Mouse (Mus musculus) forebrain, embryonic 13.5 days (tissue): ENCODE measurements around the gene Zfp809. TPM values are rescaled to one million over a fixed set of nuclear protein-coding genes. Genes with fewer than 3 reads are reported as not detected.

ENCODE experiments used
- ATAC-seq: fragments of 200-750 bp; cut with Nextera tagmentation; 2 replicates; pipeline ENCODE4 v1.8.0; 2017
- H3K27ac ChIP-seq: fragments of 300-500 bp; sonication (generic); 2 replicates; pipeline ENCODE4 v1.5.1; 2015; ENCODE audit warnings: inconsistent platforms, mild to moderate bottlenecking, moderate library complexity
- H3K27me3 ChIP-seq: fragments of 300-500 bp; sonication (generic); 2 replicates; pipeline ENCODE4 v1.6.1; 2015; ENCODE audit warnings: mild to moderate bottlenecking, inconsistent platforms
- H3K36me3 ChIP-seq: fragments of 300-500 bp; sonication (generic); 2 replicates; pipeline ENCODE4 v1.6.1; 2015; ENCODE audit warnings: mild to moderate bottlenecking, inconsistent platforms; ENCODE audit not compliant: poor library complexity, severe bottlenecking
- H3K4me1 ChIP-seq: fragments of 300-500 bp; sonication (generic); 2 replicates; pipeline ENCODE4 v1.6.1; 2015; ENCODE audit warnings: inconsistent platforms
- H3K4me2 ChIP-seq: fragments of 300-500 bp; sonication (generic); 2 replicates; pipeline ENCODE4 v1.6.1; 2015; ENCODE audit warnings: inconsistent platforms, mild to moderate bottlenecking, moderate library complexity
- H3K4me3 ChIP-seq: fragments of 300-500 bp; sonication (generic); 2 replicates; pipeline ENCODE4 v1.5.1; 2015; ENCODE audit warnings: mild to moderate bottlenecking, inconsistent platforms
- H3K9ac ChIP-seq: fragments of 300-500 bp; sonication (generic); 2 replicates; pipeline ENCODE4 v1.6.1; 2015; ENCODE audit warnings: mild to moderate bottlenecking, inconsistent platforms
- H3K9me3 ChIP-seq: fragments of 300-500 bp; sonication (generic); replicated peaks from 2 replicates; pipeline ENCODE4 v1.6.1; 2016; ENCODE audit warnings: inconsistent platforms
- WGBS: fragments of 180-500 bp; shearing (Covaris S2); methylation state at CpG from one replicate; pipeline ENCODE4 v1.1.7; 2015; 5-methylcytosine and 5-hydroxymethylcytosine counted together
- polyA plus RNA-seq: library from polyadenylated mRNA; unstranded; fragments of >200 nt; fragmentation: Nextera tagmentation; extraction: Ambion mirVana; gene quantifications from 2 replicates; pipeline ENCODE4 v1.2.1, GENCODE M21; 2015

Zfp809 gene
- polyA plus RNA-seq, 1 experiment from 2014 or later: 9.3 TPM

GRCm38 (mm10) chr9:22229386-22230026, 4.0 kb downstream of the Zfp809 start:
- Histone ChIP-seq H3K4me2 (no peak overlapping the region), H3K9ac (no peak overlapping the region), H3K36me3 (no peaks in the 10 kb centered on the region), H3K27ac (no peak overlapping the region), H3K9me3 (no peaks in the 10 kb centered on the region), H3K4me1 (peaks cover 3% of the 10 kb centered on the region; the same call in 1 of the 2 replicates), H3K27me3 (no peaks in the 10 kb centered on the region), H3K4me3 (no peak overlapping the region)
- 93% methylated on average over 7 of the region's 7 CpGs for WGBS
- no peak for ATAC-seq

GRCm38 (mm10) chr9:22230061-22230460, 4.5 kb downstream of the Zfp809 start:
- Histone ChIP-seq H3K27me3 (no peaks in the 10 kb centered on the region), H3K4me3 (no peak overlapping the region), H3K9me3 (no peaks in the 10 kb centered on the region), H3K9ac (no peak overlapping the region), H3K36me3 (peaks cover 1% of the 10 kb centered on the region; the same call in 1 of the 2 replicates), H3K4me2 (no peak overlapping the region), H3K4me1 (peaks cover 3% of the 10 kb centered on the region; the same call in 1 of the 2 replicates), H3K27ac (no peak overlapping the region)
- 89% methylated on average over 3 of the region's 3 CpGs for WGBS
- ATAC-seq: no peak

- Histone ChIP-seq H3K4me1 (peaks cover 3% of the 10 kb centered on the region; the same call in 1 of the 2 replicates), H3K9me3 (no peaks in the 10 kb centered on the region), H3K9ac (no peak overlapping the region), H3K36me3 (peaks cover 6% of the 10 kb centered on the region; the same call in 1 of the 2 replicates), H3K4me2 (no peak overlapping the region), H3K4me3 (no peak overlapping the region), H3K27me3 (no peaks in the 10 kb centered on the region), H3K27ac (no peak overlapping the region)
- ATAC-seq: no peak
These were observed 5.0 kb downstream of the Zfp809 start for GRCm38 (mm10) chr9:22230556-22230955.

GRCm38 (mm10) chr9:22240001-22240400, 14.5 kb downstream of the Zfp809 start:
- no peak overlapping the region for H3K27ac ChIP-seq

GRCm38 (mm10) chr9:22244242-22244641, 18.7 kb downstream of the Zfp809 start:
- no peaks in the 10 kb centered on the region for H3K4me1 ChIP-seq
- H3K36me3 ChIP-seq: peaks cover 86% of the 10 kb centered on the region
- H3K27ac ChIP-seq: no peak overlapping the region
- H3K4me3 ChIP-seq: no peak overlapping the region
- WGBS: 97% methylated on average over 2 of the region's 2 CpGs
- H3K9me3 ChIP-seq: peaks cover 20% of the 10 kb centered on the region
- no peaks in the 10 kb centered on the region for H3K27me3 ChIP-seq
- no peak for ATAC-seq
- H3K9ac ChIP-seq: no peak overlapping the region
- H3K4me2 ChIP-seq: no peak overlapping the region

More at GRCm38 (mm10) chr9:22240001-22240400, 14.5 kb downstream of the Zfp809 start:
- H3K27me3 ChIP-seq: no peaks in the 10 kb centered on the region
- H3K9me3 ChIP-seq: no peaks in the 10 kb centered on the region
- H3K9ac ChIP-seq: no peak overlapping the region
- no peak overlapping the region for H3K4me2 ChIP-seq
- H3K36me3 ChIP-seq: peaks cover 80% of the 10 kb centered on the region
- H3K4me3 ChIP-seq: no peak overlapping the region
- no peaks in the 10 kb centered on the region for H3K4me1 ChIP-seq
- no peak for ATAC-seq
- 92% methylated on average over 4 of the region's 4 CpGs for WGBS

- Histone ChIP-seq H3K36me3 (peaks cover 58% of the 10 kb centered on the region), H3K9me3 (peaks cover 15% of the 10 kb centered on the region), H3K27me3 (no peaks in the 10 kb centered on the region), H3K4me2 (no peak overlapping the region), H3K4me1 (0 out of 2 replicates have a peak, but pooled peaks cover 4% of the 10 kb centered on the region), H3K4me3 (no peak overlapping the region), H3K9ac (no peak overlapping the region), H3K27ac (no peak overlapping the region)
- 99% methylated on average over 4 of the region's 4 CpGs for WGBS
- no peak for ATAC-seq
These were observed 31.1 kb downstream of the Zfp809 start for GRCm38 (mm10) chr9:22256579-22256978.

- Histone ChIP-seq H3K27me3 (no peaks in the 10 kb centered on the region), H3K27ac (no peak overlapping the region), H3K4me3 (peak overlapping the region; percentile 66), H3K9ac (peak overlapping the region; percentile 86), H3K9me3 (peaks cover 13% of the 10 kb centered on the region), H3K36me3 (peaks cover 39% of the 10 kb centered on the region), H3K4me2 (peak overlapping the region; percentile 71), H3K4me1 (0 out of 2 replicates have a peak, but pooled peaks cover 4% of the 10 kb centered on the region)
- no peak for ATAC-seq
- 86% methylated on average over 8 of the region's 8 CpGs for WGBS
These were observed 33.3 kb downstream of the Zfp809 start for GRCm38 (mm10) chr9:22258784-22259183.

- peak; percentile 98 for ATAC-seq
- H3K27ac ChIP-seq: peak within 1 kb of the TSS; percentile 48
- H3K4me2 ChIP-seq: peak within 1 kb of the TSS; percentile 71
- H3K36me3 ChIP-seq: peaks cover 34% of the 10 kb centered on the region
- no peaks in the 10 kb centered on the region for H3K27me3 ChIP-seq
- 0 out of 2 replicates have a peak, but pooled peaks cover 4% of the 10 kb centered on the region for H3K4me1 ChIP-seq
- H3K4me3 ChIP-seq: peak within 1 kb of the TSS; percentile 66
- WGBS: 1% methylated on average over 35 of the region's 35 CpGs
- H3K9ac ChIP-seq: peak within 1 kb of the TSS; percentile 86
- peaks cover 9% of the 10 kb centered on the region; the same call in 1 of the 2 replicates for H3K9me3 ChIP-seq
These were observed 33.9 kb downstream of the Zfp809 start, which contains the start of gene Zfp599 for GRCm38 (mm10) chr9:22259184-22260091. TSS of gene Zfp599 (minus strand) at chr9:22259895.

- peak overlapping the region; percentile 71 for H3K4me2 ChIP-seq
- H3K4me1 ChIP-seq: 0 out of 2 replicates have a peak, but pooled peaks cover 4% of the 10 kb centered on the region
- peaks cover 31% of the 10 kb centered on the region for H3K36me3 ChIP-seq
- H3K9me3 ChIP-seq: peaks cover 9% of the 10 kb centered on the region; the same call in 1 of the 2 replicates
- H3K27me3 ChIP-seq: no peaks in the 10 kb centered on the region
- no peak overlapping the region for H3K27ac ChIP-seq
- 29% methylated on average over 3 of the region's 3 CpGs for WGBS
- H3K9ac ChIP-seq: no peak overlapping the region
- H3K4me3 ChIP-seq: peak overlapping the region; percentile 66
- ATAC-seq: no peak
These were observed 34.5 kb downstream of the Zfp809 start for GRCm38 (mm10) chr9:22260092-22260422.

GRCm38 (mm10) chr9:22261594-22261993, 36.1 kb downstream of the Zfp809 start:
- Histone ChIP-seq H3K36me3 (peaks cover 16% of the 10 kb centered on the region), H3K9me3 (no peaks in the 10 kb centered on the region; the same call in 1 of the 2 replicates), H3K27me3 (no peaks in the 10 kb centered on the region), H3K4me1 (0 out of 2 replicates have a peak, but pooled peaks cover 4% of the 10 kb centered on the region), H3K4me2 (no peak overlapping the region), H3K27ac (no peak overlapping the region), H3K4me3 (no peak overlapping the region), H3K9ac (no peak overlapping the region)
- ATAC-seq: no peak
- 80% methylated on average over 1 of the region's 1 CpGs for WGBS

- Histone ChIP-seq H3K4me1 (0 out of 2 replicates have a peak, but pooled peaks cover 4% of the 10 kb centered on the region), H3K4me3 (no peak overlapping the region), H3K4me2 (no peak overlapping the region), H3K9ac (no peak overlapping the region), H3K36me3 (peaks cover 6% of the 10 kb centered on the region; the same call in 1 of the 2 replicates), H3K27me3 (no peaks in the 10 kb centered on the region), H3K27ac (no peak overlapping the region), H3K9me3 (no peaks in the 10 kb centered on the region; the same call in 1 of the 2 replicates)
- WGBS: 90% methylated on average over 10 of the region's 10 CpGs
- ATAC-seq: no peak
These were observed 37.1 kb downstream of the Zfp809 start for GRCm38 (mm10) chr9:22262611-22263010.

GRCm38 (mm10) chr9:22268886-22269285, 43.4 kb downstream of the Zfp809 start:
- no peaks in the 10 kb centered on the region for H3K27me3 ChIP-seq
- H3K4me1 ChIP-seq: no peaks in the 10 kb centered on the region
- no peak overlapping the region for H3K27ac ChIP-seq
- peaks cover 10% of the 10 kb centered on the region for H3K9me3 ChIP-seq
- 97% methylated on average over 1 of the region's 1 CpGs for WGBS
- H3K36me3 ChIP-seq: peaks cover 8% of the 10 kb centered on the region
- ATAC-seq: no peak
- H3K4me3 ChIP-seq: no peak overlapping the region
- no peak overlapping the region for H3K4me2 ChIP-seq
- no peak overlapping the region for H3K9ac ChIP-seq
